Mouse (Mus musculus) embryo, embryonic 9.5 days (tissue): ENCODE results near the gene Pfkm.

Experiments used
- DNase-seq: peaks from one replicate; pipeline ENCODE4 v3.0.0-alpha.2; 2017; ENCODE audit errors: extremely low spot score

Pfkm gene

GRCm38 (mm10) chr15:98139763-98140162, 47.4 kb downstream of the Pfkm start:
- no peak for DNase-seq

- no peak for DNase-seq
Measured at GRCm38 (mm10) chr15:98140809-98141208, 48.4 kb downstream of the Pfkm start.

- DNase-seq: no peak
Measured at GRCm38 (mm10) chr15:98142515-98142914, 50.1 kb downstream of the Pfkm start.

DNA sequence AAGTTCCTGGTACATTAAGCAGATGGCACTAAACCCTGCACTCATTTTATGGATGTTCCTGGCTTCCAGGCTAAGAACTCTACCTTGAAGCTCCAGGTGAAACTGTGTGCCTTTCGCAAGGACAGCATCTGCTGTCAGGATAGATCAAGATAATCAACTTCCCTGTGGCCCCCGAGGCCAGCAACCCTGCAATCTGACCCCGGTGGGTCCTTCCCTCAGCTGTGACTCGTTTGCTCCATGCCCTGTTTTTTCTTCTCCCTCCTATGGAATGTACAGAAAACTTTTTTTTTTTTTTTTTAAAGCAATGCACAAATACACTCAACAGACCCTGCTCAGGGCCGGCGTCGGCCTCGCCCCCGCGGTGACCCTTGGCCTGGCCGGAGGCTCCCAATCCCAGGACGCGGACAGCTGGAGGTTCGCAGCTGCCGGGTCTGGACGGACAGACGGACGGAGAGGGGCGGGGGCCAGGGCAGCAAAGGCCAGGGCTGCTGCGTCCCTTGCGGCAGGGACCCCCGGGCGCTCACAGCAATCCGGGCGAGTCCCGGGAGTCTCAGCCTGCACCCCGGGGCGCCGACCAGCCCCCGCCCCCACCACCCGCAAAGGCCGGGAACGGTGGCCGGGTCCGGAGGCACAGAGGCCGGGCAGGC, 52.6 kb downstream of the Pfkm start:
- peak; percentile 58 for DNase-seq

GRCm38 (mm10) chr15:98145559-98146181, 53.3 kb downstream of the Pfkm start:
- peak; percentile 91 for DNase-seq

GRCm38 (mm10) chr15:98148356-98148755, 56.0 kb downstream of the Pfkm start:
- DNase-seq: no peak

DNA sequence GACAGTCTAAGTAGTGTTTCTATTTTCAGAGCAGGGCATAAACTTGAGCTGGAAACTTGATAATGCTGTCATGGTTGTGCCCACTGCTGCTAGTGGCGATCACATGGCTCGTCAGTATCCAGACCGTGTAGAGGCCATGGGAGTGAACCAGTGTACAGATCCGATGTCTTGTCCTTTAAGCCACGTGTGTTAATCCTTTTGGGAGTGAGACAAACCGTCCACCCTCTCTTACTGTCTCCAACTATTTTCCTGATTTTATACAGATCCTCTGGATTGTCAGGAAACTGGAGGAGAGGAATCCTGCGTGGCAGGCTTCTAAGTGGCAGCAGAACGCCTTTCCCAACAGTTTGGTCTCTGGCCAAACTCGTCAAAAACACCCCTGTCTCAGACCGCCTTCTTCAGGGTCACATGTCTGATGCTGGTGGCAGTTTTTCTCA, 56.8 kb downstream of the Pfkm start:
- no peak for DNase-seq

DNA sequence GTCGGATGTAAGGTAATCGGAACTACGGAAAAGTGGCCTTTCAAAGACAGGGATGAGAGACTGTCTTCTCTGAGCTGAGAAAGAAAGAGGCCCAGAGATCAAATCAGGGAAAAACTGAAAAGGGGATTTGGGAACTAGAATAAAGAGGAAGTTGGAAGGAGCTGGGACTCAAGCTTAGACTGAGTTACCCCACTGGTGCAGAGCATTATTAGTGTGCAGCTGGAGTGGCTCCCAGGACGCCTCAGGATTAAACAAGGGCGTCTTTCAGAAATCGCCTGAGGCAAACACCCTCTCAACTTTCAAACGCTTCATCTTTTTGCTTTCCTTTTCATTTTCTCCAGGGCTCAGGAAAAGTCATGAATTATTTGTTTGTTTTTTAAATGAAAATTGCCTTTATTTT, 60.5 kb downstream of the Pfkm start:
- no peak for DNase-seq

GRCm38 (mm10) chr15:98153625-98154024, 61.2 kb downstream of the Pfkm start:
- peak; percentile 60 for DNase-seq

DNA sequence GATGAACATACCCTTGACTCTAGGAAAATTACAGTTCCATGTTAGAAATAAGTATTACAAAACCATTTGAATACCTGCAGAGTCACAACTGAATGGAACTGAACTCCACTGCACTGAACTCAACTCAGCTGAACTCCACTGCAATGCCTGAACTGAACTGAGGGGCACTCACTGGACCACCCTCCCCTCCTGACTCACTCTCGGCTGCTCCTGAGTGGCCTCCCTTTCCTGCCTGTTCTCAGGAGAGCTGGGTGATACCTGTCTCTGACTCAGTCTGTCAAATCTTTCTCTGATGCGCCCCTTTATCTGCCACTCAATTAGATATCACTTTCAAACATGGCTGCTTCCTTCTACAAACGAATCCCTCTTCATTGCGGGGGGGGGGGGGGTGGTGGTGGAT, 61.8 kb downstream of the Pfkm start:
- no peak for DNase-seq

DNA sequence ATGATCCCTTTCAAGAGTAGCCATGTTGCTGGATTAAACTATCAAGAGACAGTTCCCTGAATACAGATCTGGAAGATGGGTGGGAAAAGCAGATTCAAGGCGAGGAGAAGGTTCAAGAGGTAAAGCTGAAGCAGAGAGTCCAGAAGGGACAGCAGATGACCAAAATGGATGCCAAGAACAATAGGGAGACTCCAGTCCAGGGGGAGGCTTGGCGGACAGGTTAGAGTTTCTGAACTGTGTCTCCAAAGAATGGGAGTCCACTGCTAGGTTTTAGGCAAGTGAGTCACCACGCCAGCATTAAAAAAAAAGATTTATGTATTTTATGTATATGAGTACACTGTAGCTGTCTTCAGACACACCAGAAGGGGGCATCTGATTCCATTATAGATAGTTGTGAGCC, 62.2 kb downstream of the Pfkm start:
- no peak for DNase-seq

GRCm38 (mm10) chr15:98155272-98155671, 62.9 kb downstream of the Pfkm start:
- DNase-seq: no peak

DNA sequence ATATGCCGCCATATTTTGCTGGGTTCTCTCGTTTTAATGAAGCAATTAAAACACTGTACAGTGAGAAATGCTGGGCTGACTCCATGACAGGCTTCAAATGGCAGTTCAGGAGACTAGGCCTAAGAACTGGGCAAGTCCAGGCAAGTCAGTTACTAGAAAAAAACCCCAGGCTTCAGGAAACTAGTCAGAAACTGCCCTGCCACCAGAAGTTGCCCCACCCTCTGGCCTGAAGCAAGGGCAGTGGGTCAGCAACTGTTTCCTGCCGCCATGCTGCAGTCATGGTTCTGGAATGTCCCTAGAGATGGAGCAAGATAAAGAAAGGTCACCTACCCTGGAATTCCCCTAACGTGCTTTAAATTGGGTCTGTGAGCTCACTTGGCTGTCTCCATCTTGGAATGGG, 63.6 kb downstream of the Pfkm start:
- DNase-seq: no peak

GRCm38 (mm10) chr15:98157253-98157652, 64.9 kb downstream of the Pfkm start:
- DNase-seq: no peak

DNA sequence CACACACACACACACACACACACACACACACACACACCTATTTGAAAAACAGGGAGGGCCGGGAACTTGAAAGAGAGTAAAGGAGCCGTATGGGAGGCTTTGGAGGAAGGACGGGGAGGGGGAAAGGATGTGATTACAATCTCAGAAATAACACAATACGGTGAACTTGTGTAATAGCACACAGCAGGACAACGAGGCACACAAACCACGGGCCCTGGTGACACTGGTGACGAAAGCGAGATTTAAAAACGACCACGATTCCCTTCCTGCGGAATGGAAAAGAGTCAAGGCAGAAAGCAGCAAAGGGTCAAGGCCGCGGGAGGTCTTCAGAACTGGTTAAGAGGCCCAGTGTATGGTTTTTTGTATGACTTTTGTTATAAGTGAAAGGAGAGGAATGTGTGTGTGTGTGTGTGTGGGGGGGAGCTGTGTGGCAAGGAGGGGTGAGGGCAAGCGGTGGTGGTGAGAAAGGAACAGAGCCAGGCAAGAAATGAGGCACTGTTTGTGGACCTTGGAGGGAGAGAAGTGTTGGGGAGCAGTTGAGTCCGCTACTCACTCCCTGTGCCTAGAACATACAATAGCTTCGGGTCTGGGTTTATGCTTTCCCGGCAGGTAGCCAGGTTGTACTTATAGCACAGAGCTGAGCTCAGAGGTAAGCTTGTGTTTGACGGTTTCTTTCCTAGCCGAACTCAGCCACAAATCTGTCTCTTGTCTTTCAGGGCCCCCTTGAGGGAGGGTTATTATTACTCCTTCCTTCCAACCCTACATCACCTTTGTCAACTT, 68.8 kb downstream of the Pfkm start:
- DNase-seq: no peak

DNA sequence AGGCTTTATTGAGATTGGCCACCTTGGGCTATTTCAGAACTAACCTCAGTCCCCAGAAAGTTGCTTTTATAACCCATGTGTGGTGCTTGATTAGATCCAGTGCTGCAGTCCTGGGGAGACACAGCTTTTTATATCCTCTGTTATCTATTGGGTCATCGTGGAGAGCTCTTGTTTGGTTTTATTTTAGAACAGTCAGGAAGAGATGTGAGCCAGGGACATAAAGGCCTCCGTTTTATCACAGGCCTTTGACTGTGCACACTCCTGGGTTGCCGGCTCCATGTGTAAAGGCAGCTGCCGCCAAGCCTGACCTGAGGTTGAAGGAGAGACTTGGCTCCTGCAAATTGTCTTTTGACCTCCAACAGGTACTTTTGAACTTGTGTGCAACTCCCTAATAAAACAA, 70.2 kb downstream of the Pfkm start:
- no peak for DNase-seq

DNA sequence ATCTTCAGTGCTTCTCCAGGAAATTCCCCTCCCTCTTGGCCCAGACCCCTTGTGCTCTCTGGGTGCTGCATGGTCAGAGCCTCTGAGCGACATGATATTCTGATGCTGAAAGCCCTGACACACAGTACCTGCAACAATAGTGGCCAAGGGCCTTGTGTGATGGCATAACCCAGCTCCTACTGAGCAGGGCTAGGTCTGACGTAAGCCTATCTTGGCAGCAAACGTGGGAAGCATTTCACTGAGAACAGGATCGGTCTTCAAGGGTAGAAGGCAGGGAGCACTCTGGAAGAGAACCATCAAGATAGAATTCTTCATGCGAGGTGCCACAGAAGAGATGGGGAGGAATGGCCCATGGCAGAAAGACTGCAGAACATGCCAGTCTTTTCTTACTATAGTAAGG, 73.1 kb downstream of the Pfkm start, which contains the start of gene Asb8:
Asb8 (minus strand) TSS at position 101 of the 400 bp plus-strand sequence.
- DNase-seq: no peak

DNA sequence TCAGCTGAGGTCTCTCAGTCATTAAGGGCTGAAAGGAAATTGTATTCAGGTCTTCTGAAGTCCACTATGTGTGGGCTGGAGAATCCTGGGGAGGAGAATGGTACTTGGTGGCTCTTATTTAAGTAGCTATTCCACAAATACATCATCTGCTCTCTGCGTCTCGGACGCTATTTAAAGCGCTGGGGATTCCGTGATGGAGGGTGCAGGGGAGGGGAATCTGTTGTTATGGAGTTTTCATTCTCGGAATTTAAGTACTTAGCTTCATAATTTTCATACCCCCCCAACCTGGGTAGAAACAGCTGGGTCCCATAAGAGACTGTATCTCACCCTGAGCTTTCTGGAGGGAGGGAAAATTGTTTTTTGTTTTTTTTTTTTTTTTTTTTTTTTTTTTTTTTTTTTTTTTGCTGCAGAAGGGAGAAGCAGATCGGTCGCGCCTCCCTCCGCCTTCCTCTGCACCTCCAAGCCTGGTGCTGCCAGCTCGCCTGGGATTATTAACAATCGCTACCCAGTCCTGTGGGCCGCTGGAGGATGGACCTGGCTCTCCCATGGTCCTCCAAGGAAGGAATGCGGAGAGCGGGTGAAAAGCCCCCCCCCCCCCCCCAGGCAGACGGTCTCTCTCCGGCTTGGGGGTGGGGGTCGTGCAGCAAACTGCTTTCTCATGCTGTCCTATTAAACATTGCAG, 74.7 kb downstream of the Pfkm start, which contains the start of gene Ccdc184:
Ccdc184 (plus strand) TSS at position 196 of the 682 bp plus-strand sequence.
- DNase-seq: no peak

- DNase-seq: peak; percentile 88
Measured at GRCm38 (mm10) chr15:98167645-98168621, 75.5 kb downstream of the Pfkm start.

GRCm38 (mm10) chr15:98168622-98169004, 76.2 kb downstream of the Pfkm start:
- DNase-seq: no peak

GRCm38 (mm10) chr15:98170365-98170764, 78.0 kb downstream of the Pfkm start:
- DNase-seq: no peak
